In genomic region chr11:97980531-97980966, GRCm38 (mm10) we compare ENCODE assay signal across 10 mouse cellular contexts. TPM values are rescaled to one million over a fixed set of nuclear protein-coding genes. Genes with fewer than 3 reads are reported as not detected.
DNase-seq lines count a peak whose midpoint lies in the region; ATAC-seq lines count a peak whose summit lies in the region.
"Had no signal": no experiment of that assay in that cellular context is flagged by ENCODE, and none has a peak within 500 bp of the region (broad histone marks: within the 10 kb centered on the region; RNA-seq: fewer than 3 reads in every experiment).

No protein-coding gene starts in this region.

- 72% methylated on average over 9 of the region's 9 CpGs for WGBS in forebrain, embryonic 10.5 days
- 76% methylated on average over 9 of the region's 9 CpGs for WGBS in forebrain, embryonic 14.5 days
- 18% methylated on average over 9 of the region's 9 CpGs for WGBS in embryonic facial prominence, embryonic 12.5 days
- WGBS in kidney, embryonic 16.5 days, result 63% methylated on average over 9 of the region's 9 CpGs
- WGBS in kidney, embryonic 15.5 days, result 62% methylated on average over 9 of the region's 9 CpGs

- H3K4me3 ChIP-seq in forebrain, embryonic 10.5 days, result no peak overlapping the region
- H3K4me3 ChIP-seq in forebrain, embryonic 14.5 days (ENCODE audit: low read depth, low read length), result no peak overlapping the region
- H3K4me3 ChIP-seq in embryonic facial prominence, embryonic 12.5 days, result no peak overlapping the region
- H3K4me3 ChIP-seq in kidney, embryonic 16.5 days (ENCODE audit: low read length), result no peak overlapping the region
- no peak overlapping the region for H3K4me3 ChIP-seq in kidney, embryonic 15.5 days (replicated peaks)
- H3K4me3 ChIP-seq: midbrain, embryonic 12.5 days had no signal

- intact Hi-C loops in heart, postnatal 25 days (cut with DNase I), result no loop called here

- ATAC-seq in forebrain, embryonic 14.5 days, result no peak
- no peak for ATAC-seq in embryonic facial prominence, embryonic 12.5 days (ENCODE audit: insufficient number of reproducible peaks, insufficient read depth, low FRiP score, low TSS enrichment)
- ATAC-seq in kidney, embryonic 16.5 days (ENCODE audit: low FRiP score, low TSS enrichment), result no peak
- no peak for ATAC-seq in kidney, embryonic 15.5 days (replicated peaks; ENCODE audit: low FRiP score)

- peaks cover 19% of the 10 kb centered on the region for H3K4me1 ChIP-seq in forebrain, embryonic 10.5 days
- no peaks in the 10 kb centered on the region for H3K4me1 ChIP-seq in forebrain, embryonic 14.5 days (ENCODE audit: control insufficient read depth, insufficient read depth, low read length)
- H3K4me1 ChIP-seq in embryonic facial prominence, embryonic 12.5 days, result peaks cover 14% of the 10 kb centered on the region
- H3K4me1 ChIP-seq in kidney, embryonic 16.5 days (ENCODE audit: insufficient read depth, low read length), result no peaks in the 10 kb centered on the region
- peaks cover 3% of the 10 kb centered on the region; the same call in 1 of the 2 replicates for H3K4me1 ChIP-seq in kidney, embryonic 15.5 days
- H3K4me1 ChIP-seq: midbrain, embryonic 12.5 days had no signal

- H3K4me2 ChIP-seq in forebrain, embryonic 14.5 days (ENCODE audit: low read length), result no peak overlapping the region
- H3K4me2 ChIP-seq in embryonic facial prominence, embryonic 12.5 days (replicated peaks), result no peak overlapping the region; the same call in 1 of the 2 replicates
- no peak overlapping the region for H3K4me2 ChIP-seq in kidney, embryonic 16.5 days (replicated peaks; ENCODE audit: low read depth, low read length)
- no peak overlapping the region for H3K4me2 ChIP-seq in kidney, embryonic 15.5 days
- H3K4me2 ChIP-seq: midbrain, embryonic 12.5 days had no signal

- DNase-seq in forebrain, embryonic 10.5 days (ENCODE audit: extremely low spot score, low spot score), result no peak
- DNase-seq in forebrain, embryonic 14.5 days (ENCODE audit: low spot score), result no peak
- DNase-seq in 3T3-L1 (ENCODE audit: low read depth, low spot score), result peak; percentile 54
- peak; percentile 78 for DNase-seq in heart, postnatal 25 days (ENCODE audit: low spot score)
- DNase-seq in thymus, postnatal 36 days, result no peak
- DNase-seq: right cerebral cortex, postnatal 4 days had no signal

- H3K27ac ChIP-seq in forebrain, embryonic 10.5 days, result peak overlapping the region; percentile 48
- H3K27ac ChIP-seq in forebrain, embryonic 14.5 days (ENCODE audit: low read depth, low read length), result no peak overlapping the region
- H3K27ac ChIP-seq in embryonic facial prominence, embryonic 12.5 days, result peak overlapping the region; percentile 19; the same call in 1 of the 2 replicates
- H3K27ac ChIP-seq in kidney, embryonic 16.5 days (ENCODE audit: low read length), result no peak overlapping the region
- no peak overlapping the region for H3K27ac ChIP-seq in kidney, embryonic 15.5 days
- H3K27ac ChIP-seq: midbrain, embryonic 12.5 days had no signal

- no peaks in the 10 kb centered on the region for H3K9me3 ChIP-seq in forebrain, embryonic 10.5 days
- no peaks in the 10 kb centered on the region for H3K9me3 ChIP-seq in forebrain, embryonic 14.5 days (replicated peaks; ENCODE audit: control insufficient read depth, low read length)
- H3K9me3 ChIP-seq in embryonic facial prominence, embryonic 12.5 days, result no peaks in the 10 kb centered on the region
- H3K9me3 ChIP-seq in kidney, embryonic 16.5 days (ENCODE audit: low read length), result no peaks in the 10 kb centered on the region
- H3K9me3 ChIP-seq in kidney, embryonic 15.5 days (replicated peaks), result no peaks in the 10 kb centered on the region
- H3K9me3 ChIP-seq: midbrain, embryonic 12.5 days had no signal

- no peaks in the 10 kb centered on the region for H3K36me3 ChIP-seq in forebrain, embryonic 10.5 days (replicated peaks)
- H3K36me3 ChIP-seq in forebrain, embryonic 14.5 days (ENCODE audit: control insufficient read depth, insufficient read depth, low read length), result no peaks in the 10 kb centered on the region
- no peaks in the 10 kb centered on the region for H3K36me3 ChIP-seq in embryonic facial prominence, embryonic 12.5 days
- H3K36me3 ChIP-seq in kidney, embryonic 16.5 days (ENCODE audit: insufficient read depth, low read length), result no peaks in the 10 kb centered on the region
- no peaks in the 10 kb centered on the region for H3K36me3 ChIP-seq in kidney, embryonic 15.5 days
- H3K36me3 ChIP-seq: midbrain, embryonic 12.5 days had no signal

- H3K9ac ChIP-seq in forebrain, embryonic 14.5 days (ENCODE audit: low read length), result no peak overlapping the region
- H3K9ac ChIP-seq in embryonic facial prominence, embryonic 12.5 days, result no peak overlapping the region
- no peak overlapping the region for H3K9ac ChIP-seq in kidney, embryonic 16.5 days (replicated peaks; ENCODE audit: low read length)
- no peak overlapping the region for H3K9ac ChIP-seq in kidney, embryonic 15.5 days
- H3K9ac ChIP-seq: midbrain, embryonic 12.5 days had no signal

- H3K27me3 ChIP-seq in forebrain, embryonic 10.5 days (ENCODE audit: poor library complexity, severe bottlenecking), result peaks cover 43% of the 10 kb centered on the region
- H3K27me3 ChIP-seq in forebrain, embryonic 14.5 days (replicated peaks; ENCODE audit: control insufficient read depth, insufficient read depth, low read length), result peaks cover 14% of the 10 kb centered on the region
- peaks cover 18% of the 10 kb centered on the region for H3K27me3 ChIP-seq in embryonic facial prominence, embryonic 12.5 days
- H3K27me3 ChIP-seq in kidney, embryonic 16.5 days (ENCODE audit: insufficient read depth, low read length), result peaks cover 11% of the 10 kb centered on the region
- peaks cover 15% of the 10 kb centered on the region for H3K27me3 ChIP-seq in kidney, embryonic 15.5 days

RNA-seq across cellular contexts. Expression of gene Plxdc1, which starts 5.7 kb away (rescaled TPM):
- polyA plus RNA-seq in forebrain, embryonic 10.5 days (2016; fragmentation: Nextera tagmentation; extraction: Ambion mirVana), result 0.11 and 0.16 TPM in 2 replicates
- polyA plus RNA-seq in forebrain, embryonic 14.5 days (2014; fragmentation: Nextera tagmentation; extraction: Ambion mirVana), result 0.48 and 0.84 TPM in 2 replicates
- polyA plus RNA-seq in embryonic facial prominence, embryonic 12.5 days (2016; fragmentation: Nextera tagmentation; extraction: Ambion mirVana), result 0.32 and 0.70 TPM in 2 replicates
- total RNA-seq in heart, postnatal 25 days (2021), result 1 to 10 TPM; 5.4 to 6.0 TPM
- 1.8 and 2.3 TPM in 2 replicates for polyA plus RNA-seq in kidney, embryonic 16.5 days (2015; fragmentation: Nextera tagmentation; extraction: Ambion mirVana)
- polyA plus RNA-seq in kidney, embryonic 15.5 days (2015; fragmentation: Nextera tagmentation; extraction: Ambion mirVana), result 1.7 and 2.0 TPM in 2 replicates

RNA-seq across cellular contexts. Expression of gene Arl5c, which starts 15.4 kb away (rescaled TPM):
- 15.2 and 17.6 TPM in 2 replicates for polyA plus RNA-seq in forebrain, embryonic 10.5 days (2016; fragmentation: Nextera tagmentation; extraction: Ambion mirVana)
- polyA plus RNA-seq in forebrain, embryonic 14.5 days (2014; fragmentation: Nextera tagmentation; extraction: Ambion mirVana), result 2.8 and 4.8 TPM in 2 replicates
- 6.9 and 7.6 TPM in 2 replicates for polyA plus RNA-seq in embryonic facial prominence, embryonic 12.5 days (2016; fragmentation: Nextera tagmentation; extraction: Ambion mirVana)
- under 1 TPM; 0.57 to 0.92 TPM for total RNA-seq in heart, postnatal 25 days (2021)
- 7.3 and 7.4 TPM in 2 replicates for polyA plus RNA-seq in kidney, embryonic 16.5 days (2015; fragmentation: Nextera tagmentation; extraction: Ambion mirVana)
- 9.9 and 10.1 TPM in 2 replicates for polyA plus RNA-seq in kidney, embryonic 15.5 days (2015; fragmentation: Nextera tagmentation; extraction: Ambion mirVana)

RNA-seq across cellular contexts. Expression of gene Cacnb1, which starts 42.3 kb away (rescaled TPM):
- 5.3 and 6.0 TPM in 2 replicates for polyA plus RNA-seq in forebrain, embryonic 10.5 days (2016; fragmentation: Nextera tagmentation; extraction: Ambion mirVana)
- polyA plus RNA-seq in forebrain, embryonic 14.5 days (2014; fragmentation: Nextera tagmentation; extraction: Ambion mirVana), result 22.1 and 29.2 TPM in 2 replicates
- 14.8 and 16.6 TPM in 2 replicates for polyA plus RNA-seq in embryonic facial prominence, embryonic 12.5 days (2016; fragmentation: Nextera tagmentation; extraction: Ambion mirVana)
- 1 to 10 TPM; 6.0 to 6.8 TPM for total RNA-seq in heart, postnatal 25 days (2021)
- 12.8 TPM in 2 replicates for polyA plus RNA-seq in kidney, embryonic 16.5 days (2015; fragmentation: Nextera tagmentation; extraction: Ambion mirVana)
- polyA plus RNA-seq in kidney, embryonic 15.5 days (2015; fragmentation: Nextera tagmentation; extraction: Ambion mirVana), result 14.6 and 15.2 TPM in 2 replicates

RNA-seq across cellular contexts. Expression of gene Rpl19, which starts 46.0 kb away (rescaled TPM):
- polyA plus RNA-seq in forebrain, embryonic 10.5 days (2016; fragmentation: Nextera tagmentation; extraction: Ambion mirVana), result 1,192 and 1,195 TPM in 2 replicates
- 787 and 932 TPM in 2 replicates for polyA plus RNA-seq in forebrain, embryonic 14.5 days (2014; fragmentation: Nextera tagmentation; extraction: Ambion mirVana)
- 942 and 959 TPM in 2 replicates for polyA plus RNA-seq in embryonic facial prominence, embryonic 12.5 days (2016; fragmentation: Nextera tagmentation; extraction: Ambion mirVana)
- total RNA-seq in heart, postnatal 25 days (2021), result 100 to 1,000 TPM; 539 to 575 TPM
- 950 and 1,086 TPM in 2 replicates for polyA plus RNA-seq in kidney, embryonic 16.5 days (2015; fragmentation: Nextera tagmentation; extraction: Ambion mirVana)
- polyA plus RNA-seq in kidney, embryonic 15.5 days (2015; fragmentation: Nextera tagmentation; extraction: Ambion mirVana), result 1,072 and 1,152 TPM in 2 replicates

Comparison
In these comparisons a context has a peak if more than half of its experiments do, and no peak if none do; other contexts are left out.
1. H3K27ac ChIP-seq: peak in forebrain, embryonic 10.5 days (single experiment) and embryonic facial prominence, embryonic 12.5 days (single experiment); none in forebrain, embryonic 14.5 days (single experiment), kidney, embryonic 16.5 days (single experiment) and kidney, embryonic 15.5 days (single experiment).
2. DNase-seq: peak in 3T3-L1 (single experiment) and heart, postnatal 25 days (single experiment); none in forebrain, embryonic 10.5 days (single experiment), forebrain, embryonic 14.5 days (single experiment) and thymus, postnatal 36 days (0 of 2).